Mouse (Mus musculus): Measurements from ENCODE around the gene Mex3d. TPM values are rescaled to one million over a fixed set of nuclear protein-coding genes. Genes with fewer than 3 reads are reported as not detected.

Mex3d gene
- polyA plus RNA-seq, 1 experiment = 20.6 TPM

DNA sequence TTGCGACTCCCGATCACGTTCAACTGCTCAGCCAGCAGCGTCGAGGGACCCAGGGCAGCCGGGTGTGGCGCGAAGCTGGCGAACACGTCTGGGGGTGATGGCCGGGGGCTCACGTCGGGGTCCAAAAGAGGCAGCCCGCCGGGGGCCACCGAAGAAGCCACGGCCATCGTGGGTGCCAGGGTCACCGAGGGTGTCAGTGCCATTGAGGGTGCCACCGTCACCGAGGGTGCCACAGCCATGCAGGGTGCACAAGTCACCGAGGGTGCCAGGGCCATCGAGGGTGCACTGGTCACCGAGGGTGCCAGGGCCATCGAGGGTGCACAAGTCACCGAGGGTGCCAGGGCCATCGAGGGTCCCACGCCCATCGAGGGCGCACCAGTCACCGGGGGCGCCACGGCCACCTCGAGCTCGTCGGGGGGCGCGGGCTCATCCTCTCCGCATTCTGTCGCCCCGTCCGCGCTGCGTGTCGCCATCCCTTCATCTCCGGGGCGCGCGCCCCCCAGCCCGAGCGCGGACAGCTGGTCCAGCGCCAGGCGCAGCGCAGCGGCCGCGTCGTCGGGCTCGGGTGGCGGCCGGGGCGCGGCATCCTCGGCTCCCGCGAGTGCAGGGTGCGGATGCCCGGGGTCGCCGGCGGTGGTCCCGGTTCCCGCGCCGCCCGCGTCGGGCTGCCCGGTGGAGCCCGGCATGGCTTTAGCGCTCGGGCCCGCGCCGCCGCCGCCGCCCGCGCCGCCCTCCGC, 556 bp downstream of the Mex3d start:
- TF ChIP-seq CTCF (IDR thresholded peaks at IDR 0.05; ENCODE audit: extremely low read depth, insufficient read length, insufficient replicate concordance, low read depth, low read length) = no peak
- TF ChIP-seq POLR2A (IDR thresholded peaks at IDR 0.05; ENCODE audit: low read depth, low read length) = no peak
- H3K27ac ChIP-seq (ENCODE audit: insufficient read depth, low read depth, low read length) = no peak overlapping the region

DNA sequence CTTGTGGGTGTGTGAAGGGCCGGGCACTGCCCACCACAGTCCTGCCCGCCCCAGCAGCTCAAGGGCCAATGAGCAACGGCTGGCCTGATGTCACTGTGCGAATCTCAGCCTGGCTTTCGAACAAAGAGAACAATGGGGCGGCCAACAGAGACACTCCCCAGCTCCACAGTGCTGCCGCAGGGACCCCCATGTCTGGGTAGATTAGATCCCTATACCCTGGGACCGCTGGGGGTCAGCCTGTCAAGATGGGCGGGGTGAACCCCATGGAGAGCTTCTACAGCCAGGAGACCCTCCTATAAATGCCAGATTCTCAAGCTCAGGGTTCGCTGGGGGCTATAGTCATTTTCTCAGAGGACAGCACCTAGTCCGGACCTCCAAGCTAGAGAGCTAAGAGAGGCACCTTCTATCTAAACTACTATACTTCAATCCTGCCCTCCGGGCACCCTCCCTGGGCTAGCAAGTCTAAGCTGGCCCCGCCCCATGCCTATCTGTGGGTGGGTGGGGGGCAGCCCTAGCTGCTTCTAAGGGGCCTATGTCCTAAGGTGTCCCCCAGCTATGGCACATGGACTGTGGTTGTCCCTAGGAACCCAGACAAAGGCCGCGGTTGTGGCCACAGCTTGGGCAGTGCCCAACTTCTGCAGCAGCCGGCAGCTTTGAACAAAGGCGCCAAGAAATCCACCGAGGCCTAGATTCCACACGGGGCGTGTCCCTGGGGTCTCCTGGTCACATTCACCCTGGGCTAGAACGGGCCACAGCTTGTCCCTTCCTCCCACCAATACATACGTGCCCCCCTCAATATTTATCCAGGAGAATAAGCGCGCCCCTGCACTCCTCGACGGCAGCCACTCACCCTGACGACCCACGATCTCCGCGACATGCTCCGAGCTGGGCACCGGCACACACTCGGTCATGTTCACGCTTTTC, 1.4 kb downstream of the Mex3d start:
- WGBS = 6% methylated on average over 34 of the region's 34 CpGs
- Histone ChIP-seq H3K36me3 (ENCODE audit: control insufficient read depth, insufficient read depth, low read length) (peaks cover 9% of the 10 kb centered on the region), H3K27me3 (ENCODE audit: control insufficient read depth, insufficient read depth, low read length) (no peaks in the 10 kb centered on the region), H3K27ac (ENCODE audit: insufficient read depth, low read depth, low read length) (no peak overlapping the region), H3K4me3 (ENCODE audit: low read depth, low read length) (peak overlapping the region; percentile 61), H3K4me1 (ENCODE audit: control insufficient read depth, insufficient read depth, insufficient read length, low read length) (peaks cover 18% of the 10 kb centered on the region)
- TF ChIP-seq POLR2A (IDR thresholded peaks at IDR 0.05; ENCODE audit: low read depth, low read length) (no peak), CTCF (IDR thresholded peaks at IDR 0.05; ENCODE audit: extremely low read depth, insufficient read length, insufficient replicate concordance, low read depth, low read length) (no peak)

More for the DNA sequence above, 556 bp downstream of the Mex3d start:
- Histone ChIP-seq H3K36me3 (ENCODE audit: control insufficient read depth, insufficient read depth, low read length) (peaks cover 7% of the 10 kb centered on the region; the same call in 1 of the 2 replicates), H3K4me3 (ENCODE audit: low read depth, low read length) (peak overlapping the region; percentile 61), H3K27me3 (ENCODE audit: control insufficient read depth, insufficient read depth, low read length) (no peaks in the 10 kb centered on the region), H3K4me1 (ENCODE audit: control insufficient read depth, insufficient read depth, insufficient read length, low read length) (peaks cover 18% of the 10 kb centered on the region)
- WGBS = 1% methylated on average over 94 of the region's 94 CpGs

DNA sequence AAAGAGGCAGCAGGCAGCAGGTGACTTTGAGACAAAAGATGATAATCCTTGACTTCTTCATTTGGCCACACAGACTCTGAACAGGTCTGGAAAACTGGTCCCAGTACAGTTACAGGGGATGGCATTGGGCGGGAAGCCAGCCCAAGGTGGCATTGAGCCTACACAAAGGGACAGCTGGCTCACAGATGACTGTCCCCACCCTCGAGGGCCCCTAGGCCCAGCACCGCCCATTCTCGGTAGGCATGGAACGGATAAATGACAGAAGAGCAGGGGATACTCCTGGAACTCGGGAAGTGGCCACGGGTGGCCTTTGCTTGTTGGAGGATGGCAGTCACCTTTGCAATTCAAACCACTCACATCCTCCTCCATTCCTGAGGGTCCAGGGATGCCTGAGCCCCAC, 2.1 kb downstream of the Mex3d start:
- TF ChIP-seq POLR2A (IDR thresholded peaks at IDR 0.05; ENCODE audit: low read depth, low read length) (no peak), CTCF (IDR thresholded peaks at IDR 0.05; ENCODE audit: extremely low read depth, insufficient read length, insufficient replicate concordance, low read depth, low read length) (no peak)
- no peak overlapping the region for H3K27ac ChIP-seq (ENCODE audit: insufficient read depth, low read depth, low read length)
- peaks cover 12% of the 10 kb centered on the region for H3K36me3 ChIP-seq (ENCODE audit: control insufficient read depth, insufficient read depth, low read length)
- H3K4me3 ChIP-seq (ENCODE audit: low read depth, low read length) = peak overlapping the region; percentile 61; the same call in 1 of the 2 replicates
- H3K27me3 ChIP-seq (ENCODE audit: control insufficient read depth, insufficient read depth, low read length) = no peaks in the 10 kb centered on the region
- WGBS = 40% methylated on average over 7 of the region's 7 CpGs
- peaks cover 18% of the 10 kb centered on the region for H3K4me1 ChIP-seq (ENCODE audit: control insufficient read depth, insufficient read depth, insufficient read length, low read length)

DNA sequence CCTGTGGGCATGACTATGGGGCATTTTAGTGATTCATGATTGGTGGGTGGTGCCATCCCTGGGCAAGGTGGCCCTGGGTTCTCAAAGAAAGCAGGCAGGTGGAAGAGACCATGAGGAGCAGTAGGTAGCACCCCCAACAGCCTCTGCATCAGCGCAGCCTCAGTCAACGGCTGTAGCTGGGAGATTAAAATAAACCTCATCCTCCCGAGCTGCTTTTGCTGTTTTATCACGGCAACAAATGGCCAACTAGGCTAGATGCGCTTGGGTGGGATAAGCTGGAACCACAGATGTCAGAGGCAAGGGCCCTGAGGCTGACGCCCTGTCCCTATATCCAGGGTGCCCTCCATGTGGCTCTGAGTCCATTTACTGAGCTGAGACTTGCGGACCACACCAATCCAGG, 2.8 kb downstream of the Mex3d start:
- Histone ChIP-seq H3K27me3 (ENCODE audit: control insufficient read depth, insufficient read depth, low read length) (no peaks in the 10 kb centered on the region), H3K4me1 (ENCODE audit: control insufficient read depth, insufficient read depth, insufficient read length, low read length) (peaks cover 18% of the 10 kb centered on the region), H3K4me3 (ENCODE audit: low read depth, low read length) (no peak overlapping the region), H3K36me3 (ENCODE audit: control insufficient read depth, insufficient read depth, low read length) (peaks cover 12% of the 10 kb centered on the region), H3K27ac (ENCODE audit: insufficient read depth, low read depth, low read length) (no peak overlapping the region)
- WGBS = 85% methylated on average over 7 of the region's 7 CpGs
- TF ChIP-seq CTCF (IDR thresholded peaks at IDR 0.05; ENCODE audit: extremely low read depth, insufficient read length, insufficient replicate concordance, low read depth, low read length) (no peak), POLR2A (IDR thresholded peaks at IDR 0.05; ENCODE audit: low read depth, low read length) (no peak)

DNA sequence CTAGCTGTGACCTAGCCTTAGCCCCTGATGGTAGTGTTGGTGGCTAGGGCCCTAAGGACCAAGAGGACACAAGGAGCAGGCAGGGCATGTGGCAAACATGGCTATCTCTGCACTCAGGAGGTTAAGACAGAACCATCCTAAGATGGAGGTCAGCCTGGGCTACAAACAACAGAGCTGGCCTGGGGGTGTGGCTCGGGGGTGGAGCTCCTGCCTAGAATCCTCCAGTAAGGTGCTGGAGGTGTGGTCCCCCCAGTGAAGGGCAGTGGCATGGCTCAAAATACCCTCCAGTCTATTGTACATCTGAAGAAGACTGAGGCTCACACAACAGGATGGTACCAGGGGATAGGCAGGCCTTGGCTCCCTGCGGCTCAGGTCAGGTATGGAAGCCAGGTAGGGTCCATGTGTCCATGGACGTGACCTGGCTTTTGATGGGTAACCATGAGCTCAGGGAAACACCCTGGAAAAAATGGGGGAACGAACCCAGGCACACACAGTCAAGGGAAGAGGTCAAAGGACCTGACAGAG, 3.3 kb downstream of the Mex3d start:
- TF ChIP-seq POLR2A (IDR thresholded peaks at IDR 0.05; ENCODE audit: low read depth, low read length) (no peak), CTCF (IDR thresholded peaks at IDR 0.05; ENCODE audit: extremely low read depth, insufficient read length, insufficient replicate concordance, low read depth, low read length) (no peak)
- H3K4me3 ChIP-seq (ENCODE audit: low read depth, low read length) = no peak overlapping the region
- H3K27me3 ChIP-seq (ENCODE audit: control insufficient read depth, insufficient read depth, low read length) = no peaks in the 10 kb centered on the region
- peaks cover 18% of the 10 kb centered on the region for H3K4me1 ChIP-seq (ENCODE audit: control insufficient read depth, insufficient read depth, insufficient read length, low read length)
- H3K27ac ChIP-seq (ENCODE audit: insufficient read depth, low read depth, low read length) = no peak overlapping the region
- 82% methylated on average over 4 of the region's 4 CpGs for WGBS
- H3K36me3 ChIP-seq (ENCODE audit: control insufficient read depth, insufficient read depth, low read length) = peaks cover 12% of the 10 kb centered on the region

DNA sequence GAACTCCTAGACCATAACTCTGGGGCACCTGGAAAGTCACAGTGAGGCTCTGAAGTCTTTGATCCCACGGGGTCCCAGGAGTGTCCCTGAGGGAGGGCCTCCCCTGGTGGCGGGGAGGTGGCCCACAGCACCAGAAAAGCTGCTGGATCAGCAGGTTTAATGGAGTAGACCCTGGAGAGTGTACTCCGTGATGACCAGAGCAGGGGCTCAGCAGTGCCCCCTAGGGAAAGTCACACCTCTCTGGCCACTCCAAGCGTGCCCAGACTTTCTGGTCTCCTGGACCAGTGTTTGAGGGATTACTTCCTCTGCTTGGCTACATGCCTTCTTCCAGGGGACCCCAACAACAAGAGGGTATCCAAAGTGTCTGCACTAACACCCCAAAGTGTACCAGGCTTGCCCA, 4.0 kb downstream of the Mex3d start:
- H3K4me3 ChIP-seq (ENCODE audit: low read depth, low read length) = no peak overlapping the region
- peaks cover 12% of the 10 kb centered on the region for H3K36me3 ChIP-seq (ENCODE audit: control insufficient read depth, insufficient read depth, low read length)
- 72% methylated on average over 4 of the region's 4 CpGs for WGBS
- H3K4me1 ChIP-seq (ENCODE audit: control insufficient read depth, insufficient read depth, insufficient read length, low read length) = peaks cover 15% of the 10 kb centered on the region
- TF ChIP-seq CTCF (IDR thresholded peaks at IDR 0.05; ENCODE audit: extremely low read depth, insufficient read length, insufficient replicate concordance, low read depth, low read length) (no peak), POLR2A (IDR thresholded peaks at IDR 0.05; ENCODE audit: low read depth, low read length) (no peak)
- H3K27me3 ChIP-seq (ENCODE audit: control insufficient read depth, insufficient read depth, low read length) = no peaks in the 10 kb centered on the region
- no peak overlapping the region for H3K27ac ChIP-seq (ENCODE audit: insufficient read depth, low read depth, low read length)
